Mouse (Mus musculus): ENCODE data around the gene Olfr967.
"Not testable (repeated sequence)": the region's sequence is repeated elsewhere in the genome, so short reads cannot be mapped to it uniquely, and the experiment has no call there.

The Olfr967 gene

DNA sequence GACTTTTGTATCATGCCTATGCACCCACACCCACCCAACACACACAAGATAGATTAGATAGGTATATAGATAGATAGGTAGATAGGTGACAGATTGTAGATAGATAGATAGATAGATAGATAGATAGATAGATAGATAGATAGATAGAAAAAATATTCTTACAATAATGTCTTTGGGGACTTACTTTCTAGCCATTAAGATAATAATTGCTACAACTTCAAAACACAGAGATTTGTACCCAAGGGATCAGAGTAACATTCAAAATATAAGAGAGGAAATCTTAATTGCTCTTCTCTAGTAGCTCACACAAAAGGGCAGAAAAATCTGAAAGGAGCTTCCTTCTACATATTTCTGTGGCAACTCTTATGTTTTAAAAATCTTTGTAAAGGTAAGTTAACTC is at the start of gene Olfr967:
TSS of gene Olfr967 (plus strand) at position 301 of the 400 bp plus-strand sequence.
- DNase-seq (ENCODE audit: low read depth, low spot score), result no peak

DNA sequence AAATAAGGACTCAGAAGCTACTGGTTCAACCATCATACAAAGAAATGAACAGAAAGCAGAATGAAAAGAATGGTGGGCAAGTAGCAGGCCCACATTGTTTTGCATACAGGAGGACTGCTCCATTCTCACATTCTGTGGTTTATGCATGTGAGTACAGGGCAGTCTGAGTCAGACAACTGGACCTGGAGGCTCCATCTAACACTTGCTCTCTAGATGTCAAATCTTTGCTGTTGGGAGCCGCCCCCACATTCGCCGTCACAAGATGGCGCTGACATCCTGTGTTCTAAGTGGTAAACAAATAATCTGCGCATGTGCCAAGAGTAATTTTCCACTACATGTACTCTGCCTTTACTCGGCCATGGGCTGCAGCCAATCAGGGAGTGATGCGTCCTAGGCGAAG is 44.9 kb upstream of the Olfr967 start:
- not testable (repeated sequence) for DNase-seq (ENCODE audit: low read depth, low spot score)

DNA sequence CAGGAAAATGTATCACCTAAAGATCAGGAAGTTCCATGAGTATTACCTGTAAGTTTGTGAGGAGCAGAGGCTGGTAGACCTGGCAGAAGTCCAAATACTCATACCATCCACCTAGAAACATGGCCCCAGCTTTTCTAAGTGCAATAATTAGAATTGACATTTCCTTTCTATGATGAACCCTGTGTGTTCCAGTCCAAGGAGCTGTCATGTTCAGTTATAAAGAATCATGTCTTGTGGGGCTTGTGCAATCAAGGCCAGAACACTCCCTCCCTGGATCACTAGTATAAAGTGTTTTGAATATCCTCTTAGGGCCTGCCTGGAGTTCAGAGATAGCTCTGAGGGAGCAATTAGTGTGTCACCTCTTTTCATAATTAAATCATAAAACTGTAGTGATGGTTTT is 39.0 kb upstream of the Olfr967 start, which contains the start of gene Olfr149:
TSS of gene Olfr149 (minus strand) at position 101 of the 400 bp plus-strand sequence.
- no peak for DNase-seq (ENCODE audit: low read depth, low spot score)

DNA sequence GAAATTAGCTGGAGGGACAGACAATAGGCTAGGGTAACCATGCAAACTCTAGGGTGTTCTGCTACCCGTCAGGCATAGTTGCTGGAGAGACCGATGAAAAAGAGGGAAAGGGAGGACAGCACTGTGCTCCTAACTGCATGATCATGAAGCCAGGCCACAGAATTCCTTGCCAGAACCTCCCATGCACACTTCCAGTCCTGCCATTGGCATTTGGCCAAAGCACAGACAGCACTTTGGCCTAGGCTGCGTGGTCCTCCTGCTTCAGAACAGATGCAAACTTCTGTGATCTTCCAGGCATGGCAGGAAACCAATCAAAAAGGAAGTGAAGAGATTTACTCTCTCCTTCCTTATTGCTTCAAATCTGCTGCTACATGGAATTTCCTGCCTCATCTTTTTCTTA is 37.1 kb upstream of the Olfr967 start:
- no peak for DNase-seq (ENCODE audit: low read depth, low spot score)

DNA sequence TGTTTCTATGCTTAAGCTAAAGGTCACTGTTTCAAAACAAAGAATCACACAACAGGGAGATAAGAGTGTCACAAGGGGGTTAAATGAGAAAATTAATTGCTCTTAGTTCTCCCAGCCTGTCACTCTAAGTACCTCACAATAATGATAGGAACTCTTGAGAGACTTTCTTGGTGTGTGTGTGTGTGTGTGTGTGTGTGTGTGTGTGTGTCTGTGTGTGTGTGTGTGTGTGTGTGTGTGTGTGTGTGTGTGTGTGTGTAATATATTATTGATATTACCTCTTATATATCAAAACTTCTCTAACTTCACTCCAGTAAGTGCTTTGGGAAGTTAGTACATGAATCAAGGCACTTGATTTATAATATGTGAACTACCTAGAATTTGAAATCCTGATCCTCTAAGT is 35.0 kb upstream of the Olfr967 start, which contains the start of gene Olfr965:
TSS of gene Olfr965 (plus strand) at position 301 of the 400 bp plus-strand sequence.
- DNase-seq (ENCODE audit: low read depth, low spot score), result no peak

DNA sequence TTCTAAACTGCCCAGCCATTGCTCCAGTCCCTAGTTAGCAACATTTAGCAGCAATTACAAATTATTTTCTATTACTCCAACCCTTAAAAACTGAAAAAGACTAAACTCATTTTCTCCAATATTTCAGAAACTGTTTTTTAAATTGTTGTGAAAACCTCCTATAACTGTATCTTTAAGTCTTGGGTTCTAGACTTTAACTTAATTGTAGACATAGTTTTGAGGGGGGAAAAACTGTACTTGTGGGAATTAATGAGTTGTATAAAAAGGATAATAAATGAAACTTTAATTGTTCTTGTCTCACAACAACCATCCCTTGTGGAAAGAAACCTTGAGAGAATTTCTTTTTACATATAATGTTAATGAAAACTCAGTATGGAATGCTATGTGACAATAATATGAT is 15.4 kb upstream of the Olfr967 start, which contains the start of gene Olfr150:
TSS of gene Olfr150 (plus strand) at position 301 of the 400 bp plus-strand sequence.
- no peak for DNase-seq (ENCODE audit: low read depth, low spot score)

DNA sequence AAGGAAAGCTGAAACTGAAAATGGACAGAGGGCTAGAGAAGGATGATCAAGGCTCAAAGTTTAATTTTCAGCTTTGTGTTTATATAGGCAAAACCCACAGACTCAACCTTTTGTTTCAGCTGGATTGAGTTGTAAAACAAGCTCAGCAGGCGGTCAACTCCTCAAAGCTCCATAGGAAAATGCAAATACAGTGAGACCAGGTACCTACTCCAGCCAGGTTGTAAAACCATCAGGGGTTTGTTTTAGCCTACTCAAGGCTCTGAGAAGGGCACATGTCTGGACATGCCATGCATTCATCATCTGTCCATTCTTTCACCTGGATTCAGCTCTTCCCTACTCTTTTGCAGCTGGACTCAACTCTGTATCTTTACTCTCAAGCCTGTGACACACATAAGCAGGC is 5.3 kb upstream of the Olfr967 start:
- no peak for DNase-seq (ENCODE audit: low read depth, low spot score)

DNA sequence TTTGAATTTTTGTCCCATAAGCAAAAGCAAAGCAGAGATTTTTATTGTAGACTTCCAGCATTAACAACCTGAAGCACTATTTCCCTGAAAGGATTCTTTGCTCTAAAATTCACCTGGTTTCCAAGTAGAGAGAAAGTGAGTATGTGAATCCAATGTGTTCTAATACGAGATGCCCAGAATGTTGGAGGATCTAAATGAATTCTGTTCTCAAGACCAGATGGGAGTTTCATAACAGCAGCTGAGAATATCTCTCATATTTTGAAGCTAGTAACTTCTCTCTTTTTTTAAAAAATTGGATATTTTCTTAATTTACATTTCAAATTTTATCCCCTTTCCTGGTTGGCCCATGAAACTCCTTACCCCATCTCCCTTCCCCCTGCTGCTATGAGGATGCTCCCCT is 379 bp downstream of the Olfr967 start:
- no peak for DNase-seq (ENCODE audit: low read depth, low spot score)

DNA sequence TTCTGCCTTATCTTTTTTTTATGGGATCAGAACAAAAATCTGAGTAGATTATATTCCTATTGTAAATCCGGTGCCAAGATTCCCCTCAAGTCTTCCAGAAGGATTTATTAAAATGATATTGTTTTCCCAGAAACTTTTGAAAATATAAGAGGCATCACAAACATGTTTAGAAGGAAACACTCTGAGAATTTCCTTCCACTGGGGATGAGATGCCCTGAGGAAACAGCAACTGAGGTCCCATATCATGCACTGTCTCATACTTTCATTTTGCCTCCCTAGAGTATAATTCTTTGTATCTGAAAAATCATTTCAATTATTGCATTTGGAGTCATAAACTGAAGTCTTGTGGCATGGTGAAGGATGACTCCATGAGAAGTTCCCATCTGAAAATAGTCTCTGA is 37.1 kb downstream of the Olfr967 start, which contains the start of gene Olfr968:
TSS of gene Olfr968 (minus strand) at position 101 of the 400 bp plus-strand sequence.
- no peak for DNase-seq (ENCODE audit: low read depth, low spot score)

DNA sequence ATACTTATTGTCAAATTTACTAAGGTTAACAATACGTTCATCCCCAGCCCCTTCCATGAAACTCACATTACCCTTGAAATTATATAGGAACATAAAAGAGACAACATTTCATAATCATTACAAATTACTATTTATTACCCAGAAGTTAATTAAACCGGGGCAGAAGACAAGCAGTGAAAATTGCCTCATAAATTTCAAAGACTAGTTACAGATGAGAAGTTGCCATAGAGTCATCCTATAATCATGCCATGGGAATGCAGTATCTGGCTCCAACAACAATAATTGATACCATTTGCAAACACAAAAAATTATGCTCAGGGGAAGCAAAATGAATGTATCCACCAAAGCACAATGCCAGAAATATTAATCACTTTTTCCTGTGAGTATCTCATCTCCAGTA is 44.5 kb downstream of the Olfr967 start, which contains the start of gene Olfr969:
TSS of gene Olfr969 (plus strand) at position 388 of the 400 bp plus-strand sequence.
- DNase-seq (ENCODE audit: low read depth, low spot score), result no peak
